In the genomic region with DNA sequence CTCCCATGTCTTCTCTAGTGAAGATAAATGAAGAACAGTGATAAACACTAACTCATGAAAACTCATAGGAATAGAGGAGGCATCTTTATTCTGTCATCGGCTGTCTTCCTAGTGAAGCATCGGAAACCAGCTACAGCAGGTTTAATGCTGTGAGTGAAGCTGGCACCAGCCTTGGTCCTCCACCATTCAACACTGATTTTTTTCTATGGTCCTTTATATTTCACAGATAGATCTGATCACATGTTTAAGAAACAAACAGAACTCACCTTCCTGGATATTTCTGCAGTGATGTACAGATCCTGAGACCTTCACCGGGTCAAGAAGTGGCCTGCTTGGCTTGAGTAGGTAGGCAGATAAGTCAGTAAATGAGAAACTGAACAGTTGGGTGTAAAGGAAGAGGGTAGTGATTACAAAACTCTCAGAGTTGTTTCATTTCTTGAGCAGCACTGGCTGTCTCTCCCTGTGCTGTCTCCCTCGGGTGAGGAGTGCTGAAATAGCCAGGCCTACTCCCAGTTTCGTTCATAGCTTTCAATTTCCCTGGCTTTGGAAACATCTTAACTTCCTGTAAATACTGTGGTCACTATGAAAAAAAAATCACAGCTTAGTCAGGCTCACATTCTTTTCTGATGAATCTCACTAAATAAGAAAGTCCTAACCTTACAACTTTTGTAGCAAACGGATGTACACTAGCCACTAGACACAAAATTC, we compare ENCODE assay signal across 8 mouse cellular contexts. TPM values are rescaled to one million over a fixed set of nuclear protein-coding genes. Genes with fewer than 3 reads are reported as not detected.
A peak's percentile ranks its signal among the peaks of the same experiment; 100 is the strongest.
DNase-seq lines count a peak whose midpoint lies in the region; ATAC-seq and TF ChIP-seq lines count a peak whose summit lies in the region.
"Not testable (repeated sequence)": the region's sequence is repeated elsewhere in the genome, so short reads cannot be mapped to it uniquely, and the experiment has no call there.
"Had no signal": no experiment of that assay in that cellular context is flagged by ENCODE, and none has a peak within 500 bp of the region (broad histone marks: within the 10 kb centered on the region; RNA-seq: fewer than 3 reads in every experiment).

TSS of gene Ifi211 (minus strand) at position 499 of the 708 bp plus-strand sequence.

- not testable (repeated sequence) for H3K36me3 ChIP-seq in kidney, postnatal 0 days (ENCODE audit: insufficient read depth, low read length); lung, postnatal 0 days (ENCODE audit: insufficient read depth, low read length)

- not testable (repeated sequence) for H3K9me3 ChIP-seq in kidney, postnatal 0 days (replicated peaks; ENCODE audit: low read length); lung, postnatal 0 days (ENCODE audit: low read length)

- 75% methylated on average over 6 of the region's 6 CpGs for WGBS in kidney, postnatal 0 days
- WGBS in lung, postnatal 0 days = 68% methylated on average over 6 of the region's 6 CpGs

- not testable (repeated sequence) for H3K4me2 ChIP-seq in kidney, postnatal 0 days (ENCODE audit: low read length); lung, postnatal 0 days (replicated peaks; ENCODE audit: low read depth, low read length)

- peak; percentile 30 for DNase-seq in Patski (ENCODE audit: low read depth, low spot score)
- peak; percentile 23 to 36 for DNase-seq in heart, postnatal 36 days
- DNase-seq in kidney, postnatal 0 days (ENCODE audit: low spot score) = peak; percentile 30
- DNase-seq in lung, postnatal 0 days (ENCODE audit: low spot score) = peak; percentile 13

- not testable (repeated sequence) for H3K27me3 ChIP-seq in Patski; kidney, postnatal 0 days (ENCODE audit: insufficient read depth, low read length); lung, postnatal 0 days (replicated peaks; ENCODE audit: insufficient read depth, low read length)

- TF ChIP-seq EP300 in lung, postnatal 0 days (IDR thresholded peaks at IDR 0.05) = not testable (repeated sequence)

- intact Hi-C loops in heart, postnatal 36 days (cut with DNase I) = loop anchor here (2.0 kb wide), 1 partner anchor 32 kb away; no protein-coding TSS in a partner anchor

- in situ Hi-C loops in Patski (cut with MboI; ENCODE audit: low pct_unique_long_range_greater_than_20kb) = loop anchor here (5.0 kb wide), 1 partner anchor 145 kb away; the partner anchor contains the start of gene Ifi204

- peak within 1 kb of the TSS; percentile 80 for H3K27ac ChIP-seq in brown adipose tissue, adult 24 weeks (replicated peaks; ENCODE audit: low read depth, low read length)
- H3K27ac ChIP-seq in kidney, postnatal 0 days; lung, postnatal 0 days (ENCODE audit: low read length): not testable (repeated sequence)

- TF ChIP-seq CTCF in Patski (IDR thresholded peaks at IDR 0.05); kidney, postnatal 0 days (IDR thresholded peaks at IDR 0.05; ENCODE audit: low read depth); lung, postnatal 0 days (IDR thresholded peaks at IDR 0.05): not testable (repeated sequence)

- peak; percentile 97 for ATAC-seq in Patski
- peak; percentile 91 for ATAC-seq in granulocyte monocyte progenitor cell, adult 5-6 weeks (replicated peaks; ENCODE audit: poor library complexity, severe bottlenecking)
- ATAC-seq in kidney, postnatal 0 days (replicated peaks; ENCODE audit: low FRiP score, low read depth) = 0 out of 2 replicates have a peak, but pooled peaks have one; percentile 33
- ATAC-seq in lung, postnatal 0 days = not testable (repeated sequence)
- ATAC-seq in neutrophil, adult 5-6 weeks (ENCODE audit: extremely low read depth, insufficient number of reproducible peaks, low FRiP score, poor library complexity, severe bottlenecking) = peak; percentile 36; the same call in 1 of the 2 replicates

- POLR2A ChIA-PET in Patski (lab: Charles Lee) = not testable (repeated sequence)

- CTCF ChIA-PET in Patski (lab: Charles Lee) = not testable (repeated sequence)

- H3K9ac ChIP-seq in kidney, postnatal 0 days (ENCODE audit: low read depth, low read length); lung, postnatal 0 days (replicated peaks; ENCODE audit: low read depth): not testable (repeated sequence)

- H3K4me1 ChIP-seq in brown adipose tissue, adult 24 weeks (ENCODE audit: control insufficient read depth, insufficient read depth, insufficient read length, low read length); kidney, postnatal 0 days (replicated peaks; ENCODE audit: insufficient read depth, low read length); lung, postnatal 0 days (ENCODE audit: insufficient read depth, low read depth, low read length): not testable (repeated sequence)

- H3K4me3 ChIP-seq in brown adipose tissue, adult 24 weeks (ENCODE audit: insufficient read depth, low read depth, low read length) = peak within 1 kb of the TSS; percentile 46
- H3K4me3 ChIP-seq in kidney, postnatal 0 days (replicated peaks; ENCODE audit: low read depth, low read length); lung, postnatal 0 days (ENCODE audit: low read depth, low read length): not testable (repeated sequence)

RNA-seq across cellular contexts. Expression of gene Ifi211, which starts in this region (rescaled TPM):
- 2.7 TPM for polyA plus RNA-seq in Patski (2021)
- polyA plus RNA-seq in brown adipose tissue, adult 24 weeks (2012; ENCODE audit: insufficient read depth, insufficient read length, missing spikeins) = 5.4 and 7.4 TPM in 2 replicates
- 9.3 and 12.3 TPM in 2 replicates for total RNA-seq in granulocyte monocyte progenitor cell, adult 5-6 weeks (2014; fragmentation: Nextera tagmentation)
- total RNA-seq in granulocyte monocyte progenitor cell, adult 5-6 weeks (2017) = 13.2 and 16.0 TPM in 2 replicates
- total RNA-seq in heart, postnatal 36 days (2021) = 1 to 10 TPM; 1.1 to 4.1 TPM
- polyA plus RNA-seq in kidney, postnatal 0 days (2015; fragmentation: Nextera tagmentation; extraction: Ambion mirVana) = 1.4 and 1.9 TPM in 2 replicates
- 1.3 and 1.4 TPM in 2 replicates for polyA plus RNA-seq in lung, postnatal 0 days (2015; fragmentation: Nextera tagmentation; extraction: Ambion mirVana)
- total RNA-seq in neutrophil, adult 5-6 weeks (2017) = 14.8 and 16.9 TPM in 2 replicates
- total RNA-seq: G1E had no signal
- polyA plus RNA-seq: G1E had no signal
